Mouse (Mus musculus) induced T-regulatory cell, adult 2 months (primary cell): ENCODE measurements around the gene Dnajc9.

Experiments used
- DNase-seq: peaks from one replicate; pipeline ENCODE4 v3.0.0-alpha.2; 2012; ENCODE audit warnings: low read depth

Gene Dnajc9

GRCm38 (mm10) chr14:20363230-20363629, 25.5 kb downstream of the Dnajc9 start:
- no peak for DNase-seq

DNA sequence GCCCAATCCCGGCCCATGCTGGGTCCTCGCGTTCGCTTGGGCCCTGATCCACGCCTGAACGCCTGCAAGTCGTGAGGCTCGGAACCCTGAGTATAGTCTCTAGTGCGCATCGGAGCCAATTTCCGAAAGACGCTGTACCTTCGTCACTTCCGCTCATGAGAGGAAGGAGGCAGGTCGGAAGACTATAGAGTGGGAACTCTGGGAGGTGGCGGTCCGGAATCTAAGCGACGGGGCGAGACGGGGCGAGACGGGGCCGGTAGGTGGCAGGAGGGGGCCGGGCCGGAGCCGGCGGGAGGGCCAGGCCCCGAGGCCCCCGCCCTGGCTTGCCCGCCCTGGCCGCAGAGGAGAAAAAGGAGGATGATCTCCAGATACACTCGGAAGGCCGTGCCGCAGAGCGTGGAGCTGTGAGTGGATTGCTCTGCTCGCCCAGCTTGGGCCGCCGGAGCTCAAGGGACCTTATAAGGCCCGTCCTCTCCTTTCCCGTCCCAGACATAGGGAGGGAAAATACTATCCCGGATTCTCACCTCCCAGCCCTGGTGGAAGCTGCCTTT, 40.6 kb downstream of the Dnajc9 start, which contains the start of the genes Ecd and Fam149b:
Gene Ecd, minus strand, starts transcription at position 131 of the 551 bp plus-strand sequence.
Gene Fam149b, plus strand, starts transcription at position 172 of the 551 bp plus-strand sequence.
- DNase-seq: peak; percentile 99

DNA sequence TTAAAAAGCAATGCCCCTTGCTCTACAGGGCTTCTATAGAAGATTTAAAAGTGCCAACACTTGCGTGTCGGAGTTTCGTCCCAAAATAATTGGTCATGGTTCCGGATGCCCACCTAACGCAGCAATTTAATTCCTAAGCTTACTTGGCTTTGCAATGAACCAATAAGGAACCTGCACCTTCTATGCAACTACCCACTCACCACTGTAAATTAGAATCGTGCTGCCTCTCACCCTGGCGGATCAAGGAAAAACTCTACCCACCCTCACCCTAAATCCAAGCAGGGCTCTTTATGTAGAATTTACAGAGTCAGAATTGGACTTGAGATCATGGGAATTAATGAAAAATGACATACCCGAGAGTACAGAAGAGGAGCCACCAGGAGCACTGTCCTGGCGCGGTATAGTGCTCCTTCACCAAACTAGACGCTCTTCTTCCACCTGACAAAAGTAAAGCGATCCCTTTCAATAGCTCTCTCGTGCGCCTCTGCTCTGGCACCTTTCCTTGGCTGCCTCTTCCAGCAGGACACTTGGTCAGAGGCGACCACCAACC, 41.2 kb downstream of the Dnajc9 start:
- no peak for DNase-seq

- DNase-seq: no peak
Measured at GRCm38 (mm10) chr14:20345885-20346284, 42.8 kb downstream of the Dnajc9 start.

GRCm38 (mm10) chr14:20340866-20341265, 47.8 kb downstream of the Dnajc9 start:
- peak; percentile 91 for DNase-seq

DNA sequence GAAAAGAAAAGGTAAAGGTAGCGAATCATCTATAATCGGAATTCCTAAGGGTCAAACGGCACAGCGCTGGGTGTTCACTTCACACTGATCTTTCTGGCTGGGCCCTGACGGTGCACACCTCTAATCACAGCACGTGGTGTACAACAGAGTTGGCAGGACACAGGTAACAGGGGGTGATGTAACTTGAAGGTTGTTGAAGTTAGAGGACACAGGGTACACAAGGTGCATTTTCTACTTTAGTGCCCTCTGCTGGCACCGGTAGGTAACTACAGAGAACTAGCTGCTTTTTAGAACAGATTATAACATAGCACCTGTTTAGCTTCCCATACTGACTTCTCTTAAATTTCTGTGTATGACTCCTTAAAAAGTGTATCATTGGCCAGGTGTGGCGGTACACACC, 48.6 kb downstream of the Dnajc9 start:
- peak; percentile 83 for DNase-seq

DNA sequence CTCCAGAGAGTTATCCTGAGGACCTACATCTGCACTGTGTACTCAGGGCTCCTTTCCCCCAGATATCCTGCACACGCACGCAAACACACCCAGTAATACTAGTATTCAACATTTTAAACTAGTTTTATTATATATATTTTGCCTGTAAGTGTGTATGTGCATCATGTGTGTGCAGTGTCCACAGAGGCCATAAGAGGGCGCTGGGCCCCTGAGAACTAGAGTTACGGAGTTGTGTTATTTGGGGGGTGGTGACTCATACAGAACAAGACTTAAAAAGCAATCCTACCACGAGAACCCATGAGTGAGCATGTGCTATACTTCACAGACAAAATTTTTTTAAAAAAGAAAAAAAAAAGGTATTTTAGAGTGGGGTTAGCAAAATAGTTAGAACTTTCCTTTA, 49.3 kb downstream of the Dnajc9 start:
- peak; percentile 23 for DNase-seq
